Mouse (Mus musculus): ENCODE results near the gene Gm27235.

- TF ChIP-seq ZC3H11A (IDR thresholded peaks at IDR 0.05; ENCODE audit: borderline replicate concordance, low read depth, low read length) (no peak), MAFK (IDR thresholded peaks at IDR 0.05; ENCODE audit: insufficient read depth, low read depth, low read length) (no peak), CHD2 (IDR thresholded peaks at IDR 0.05; ENCODE audit: low read depth, low read length) (no peak), HCFC1 (IDR thresholded peaks at IDR 0.05; ENCODE audit: borderline replicate concordance, insufficient read depth, low read length) (no peak), ZNF384 (IDR thresholded peaks at IDR 0.05; ENCODE audit: low read depth, low read length) (no peak)
Measured at GRCm38 (mm10) chr9:35798146-35798545, 8.2 kb upstream of the Gm27235 start.

Data from ES-E14 (cell line).